Mouse (Mus musculus) brain, embryonic 14.5 days (tissue): ENCODE measurements around the gene Pip4k2a.

ENCODE experiments used
- CTCF ChIP-seq: fragments of 200-500 bp; IDR thresholded peaks from 2 replicates; pipeline ENCODE4 v1.5.1; 2012; ENCODE audit warnings: inconsistent platforms, mild to moderate bottlenecking, moderate library complexity, borderline replicate concordance; ENCODE audit not compliant: insufficient read depth, insufficient read length; ENCODE audit errors: extremely low read depth
- POLR2A ChIP-seq: fragments of 200-500 bp; IDR thresholded peaks from 2 replicates; pipeline ENCODE4 v1.6.1; 2012; ENCODE audit warnings: mild to moderate bottlenecking, inconsistent platforms, borderline replicate concordance; ENCODE audit not compliant: poor library complexity, insufficient read depth, insufficient read length, severe bottlenecking; ENCODE audit errors: extremely low read depth

DNA sequence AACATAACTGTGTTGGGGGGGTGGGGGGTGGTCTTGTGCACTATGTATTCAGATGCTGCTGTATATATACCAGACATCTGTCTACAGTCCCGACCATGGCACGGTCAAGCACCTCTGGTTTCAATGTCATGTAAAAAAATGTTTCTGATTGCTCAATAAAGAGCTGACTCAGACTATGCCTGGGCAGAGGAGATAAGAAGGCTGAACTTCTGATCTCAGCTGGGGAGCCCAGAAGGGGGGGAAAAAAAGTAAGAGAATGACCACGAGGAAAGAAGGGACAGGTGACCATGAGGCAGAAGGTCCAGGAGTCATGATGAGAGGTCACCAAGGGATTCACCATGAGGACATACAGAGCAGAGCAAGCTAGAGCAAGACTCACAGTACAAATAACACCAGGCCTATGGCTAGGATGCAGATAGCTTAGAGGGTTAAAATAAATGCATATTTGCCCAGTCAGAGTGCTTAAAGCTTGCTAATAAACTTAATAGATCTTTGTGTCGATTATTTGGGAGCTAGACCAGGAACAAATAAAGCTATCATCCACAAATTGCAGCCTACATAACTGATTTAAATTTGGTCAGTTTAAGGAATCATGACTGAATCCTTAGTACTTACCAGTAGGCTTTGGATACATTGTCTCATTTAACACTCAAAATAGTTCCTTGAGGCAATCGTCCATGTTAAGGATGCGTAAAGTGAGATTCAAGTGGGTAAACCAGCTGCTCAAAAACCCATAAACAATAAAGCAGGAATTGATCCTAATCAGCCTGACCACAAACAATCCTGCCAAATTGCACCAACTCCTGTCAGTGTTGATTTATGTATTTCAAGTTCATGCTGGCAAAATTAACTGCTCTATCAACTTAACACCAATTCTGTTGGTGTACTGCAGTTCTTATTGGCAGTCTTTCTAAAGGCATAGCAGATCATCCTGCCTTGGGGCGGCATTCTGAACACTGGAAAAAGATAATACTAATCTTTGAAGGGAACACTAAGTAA is 5.1 kb downstream of the Pip4k2a start:
- no peak for TF ChIP-seq POLR2A
- no peak for TF ChIP-seq CTCF
